Mouse (Mus musculus): Measurements from ENCODE around the gene Hnrnph2.
A peak's percentile ranks its signal among the peaks of the same experiment; 100 is the strongest.

Hnrnph2 gene

GRCm38 (mm10) chrX:134619695-134620094 lies 18.7 kb downstream of the Hnrnph2 start:
- no peak for DNase-seq

GRCm38 (mm10) chrX:134620254-134620865 lies 19.4 kb downstream of the Hnrnph2 start:
- DNase-seq: no peak

GRCm38 (mm10) chrX:134621685-134622084 lies 20.7 kb downstream of the Hnrnph2 start:
- no peak for DNase-seq

- no peak for DNase-seq
Observed at GRCm38 (mm10) chrX:134623350-134623749, 22.4 kb downstream of the Hnrnph2 start.

- no peak for DNase-seq
Observed at GRCm38 (mm10) chrX:134628200-134628599, 27.2 kb downstream of the Hnrnph2 start.

- no peak for DNase-seq
Observed at GRCm38 (mm10) chrX:134632710-134633109, 31.7 kb downstream of the Hnrnph2 start.

- DNase-seq: no peak
Observed at GRCm38 (mm10) chrX:134635111-134635510, 34.1 kb downstream of the Hnrnph2 start.

GRCm38 (mm10) chrX:134635860-134636259 lies 34.9 kb downstream of the Hnrnph2 start:
- DNase-seq: no peak

- DNase-seq: no peak
Observed at GRCm38 (mm10) chrX:134641000-134641760, 40.2 kb downstream of the Hnrnph2 start.

GRCm38 (mm10) chrX:134646338-134646737 lies 45.4 kb downstream of the Hnrnph2 start:
- no peak for DNase-seq

- no peak for DNase-seq
Observed at GRCm38 (mm10) chrX:134647421-134647820, 46.4 kb downstream of the Hnrnph2 start.

- peak; percentile 76 for DNase-seq
Observed at GRCm38 (mm10) chrX:134648031-134648692, 47.2 kb downstream of the Hnrnph2 start.

- no peak for DNase-seq
Observed at GRCm38 (mm10) chrX:134652061-134652460, 51.1 kb downstream of the Hnrnph2 start.
